Mouse (Mus musculus): ENCODE data around the gene Rftn2. TPM values are rescaled to one million over a fixed set of nuclear protein-coding genes. Genes with fewer than 3 reads are reported as not detected.
"Not testable (repeated sequence)": the region's sequence is repeated elsewhere in the genome, so short reads cannot be mapped to it uniquely, and the experiment has no call there.

Rftn2 gene
- polyA plus RNA-seq, 1 experiment from 2014 or later: 11.6 TPM

DNA sequence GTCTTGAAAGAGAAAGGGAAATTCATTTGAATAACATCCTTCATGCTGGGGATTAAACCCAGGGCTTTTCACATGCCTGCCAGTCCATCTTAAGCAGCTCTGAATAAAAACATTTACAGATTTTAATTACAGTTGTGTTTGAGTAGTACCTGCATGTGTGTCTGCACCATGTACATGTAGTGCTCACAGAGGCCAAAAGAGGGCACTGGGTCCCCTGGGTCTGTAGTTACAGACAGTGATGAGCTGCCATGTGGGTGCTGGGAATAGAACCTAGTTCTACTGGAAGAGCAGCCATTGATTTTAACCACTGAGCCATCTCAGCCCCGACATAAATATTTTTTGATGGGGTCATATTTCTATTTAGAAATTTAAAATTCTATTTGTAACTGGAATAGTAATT lies 90.7 kb downstream of the Rftn2 start:
- Histone ChIP-seq H3K4me3 (replicated peaks; ENCODE audit: low read length) (no peak overlapping the region), H3K4me2 (replicated peaks) (no peak overlapping the region), H3K4me1 (replicated peaks; ENCODE audit: control insufficient read depth, insufficient read depth, low read length) (peaks cover 15% of the 10 kb centered on the region), H3K9ac (no peak overlapping the region), H3K27ac (no peak overlapping the region), H3K9me3 (ENCODE audit: control insufficient read depth, low read length) (no peaks in the 10 kb centered on the region), H3K36me3 (replicated peaks; ENCODE audit: control insufficient read depth, insufficient read depth) (peaks cover 28% of the 10 kb centered on the region), H3K27me3 (ENCODE audit: control insufficient read depth, insufficient read depth, low read length) (no peaks in the 10 kb centered on the region)
- WGBS: 98% methylated on average over 1 of the region's 1 CpGs
- DNase-seq (ENCODE audit: low spot score) (no peak), ATAC-seq (ENCODE audit: low FRiP score) (no peak)

DNA sequence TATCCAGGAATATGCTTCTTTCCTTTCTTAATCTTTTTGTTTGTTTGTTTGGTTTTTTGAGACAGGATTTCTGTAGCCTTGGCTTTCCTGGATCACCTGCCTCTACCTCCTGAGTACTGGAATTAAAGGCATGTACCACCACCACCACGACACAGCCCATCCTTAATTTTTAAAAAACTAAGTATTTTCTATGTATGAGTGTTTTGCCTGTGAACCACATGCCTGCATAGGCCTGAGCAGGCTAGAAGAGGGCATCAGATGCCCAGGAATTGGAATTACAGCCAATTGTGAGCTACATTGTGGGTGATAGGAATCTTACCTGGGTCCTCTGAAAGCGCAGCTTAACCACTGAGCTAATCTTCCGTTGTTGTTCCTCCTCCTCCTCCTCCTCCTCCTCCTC lies 92.3 kb downstream of the Rftn2 start:
- Histone ChIP-seq H3K9me3 (ENCODE audit: control insufficient read depth, low read length) (no peaks in the 10 kb centered on the region), H3K4me3 (replicated peaks; ENCODE audit: low read length) (no peak overlapping the region), H3K27ac (no peak overlapping the region), H3K9ac (no peak overlapping the region), H3K27me3 (ENCODE audit: control insufficient read depth, insufficient read depth, low read length) (no peaks in the 10 kb centered on the region), H3K36me3 (replicated peaks; ENCODE audit: control insufficient read depth, insufficient read depth) (peaks cover 18% of the 10 kb centered on the region; the same call in 1 of the 2 replicates), H3K4me2 (replicated peaks) (no peak overlapping the region), H3K4me1 (replicated peaks; ENCODE audit: control insufficient read depth, insufficient read depth, low read length) (peaks cover 20% of the 10 kb centered on the region)
- DNase-seq (ENCODE audit: low spot score) (no peak), ATAC-seq (ENCODE audit: low FRiP score) (no peak)
- WGBS: 88% methylated on average over 3 of the region's 3 CpGs

DNA sequence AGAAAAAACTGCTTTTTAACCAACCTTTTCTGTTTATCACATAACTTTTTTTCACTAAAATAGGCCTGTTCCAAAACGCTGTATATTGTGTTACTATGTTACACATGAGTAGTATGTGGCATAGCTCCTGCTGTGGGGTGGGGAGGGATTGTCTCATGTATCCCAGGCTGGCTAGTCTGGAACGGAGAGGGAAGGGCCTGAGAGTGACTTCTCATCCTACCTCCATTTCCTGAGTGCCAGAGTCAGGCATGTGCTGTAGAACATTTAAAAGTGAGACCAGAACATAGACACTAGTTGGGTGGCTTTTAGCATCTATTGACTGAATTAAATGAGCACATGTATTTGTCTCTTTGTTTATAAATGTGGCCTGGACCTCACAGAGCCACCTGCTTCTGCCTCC lies 93.4 kb downstream of the Rftn2 start:
- 71% methylated on average over 2 of the region's 2 CpGs for WGBS
- no peak for ATAC-seq (ENCODE audit: low FRiP score)
- H3K4me1 ChIP-seq (replicated peaks; ENCODE audit: control insufficient read depth, insufficient read depth, low read length): peaks cover 20% of the 10 kb centered on the region
- H3K4me3 ChIP-seq (replicated peaks; ENCODE audit: low read length): no peak overlapping the region
- no peaks in the 10 kb centered on the region for H3K27me3 ChIP-seq (ENCODE audit: control insufficient read depth, insufficient read depth, low read length)
- H3K9ac ChIP-seq: no peak overlapping the region
- H3K27ac ChIP-seq: no peak overlapping the region
- no peak for DNase-seq (ENCODE audit: low spot score)
- 0 out of 2 replicates have a peak, but pooled peaks cover 12% of the 10 kb centered on the region for H3K36me3 ChIP-seq (replicated peaks; ENCODE audit: control insufficient read depth, insufficient read depth)
- no peaks in the 10 kb centered on the region for H3K9me3 ChIP-seq (ENCODE audit: control insufficient read depth, low read length)
- H3K4me2 ChIP-seq (replicated peaks): 0 out of 2 replicates have a peak overlapping the region, but pooled peaks have one; percentile 65

DNA sequence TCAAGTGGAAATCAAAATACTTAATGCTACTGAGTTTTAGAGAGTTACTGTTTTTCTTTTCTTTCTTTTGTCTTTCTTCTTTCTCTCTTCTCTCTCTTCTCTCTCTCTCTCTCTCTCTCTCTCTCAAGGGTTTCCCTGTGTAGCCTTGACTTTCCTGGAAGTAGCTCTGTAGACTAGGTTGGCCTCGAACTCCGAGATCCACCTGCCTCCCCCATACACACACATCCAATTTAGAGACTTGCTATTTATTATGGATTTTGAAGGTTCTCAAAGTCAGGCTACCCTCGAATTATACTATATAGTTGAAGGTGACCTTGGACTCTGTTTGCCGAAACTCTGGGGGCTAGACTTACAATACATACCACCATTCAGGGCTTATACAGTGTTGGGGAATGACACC lies 94.3 kb downstream of the Rftn2 start:
- peaks cover 20% of the 10 kb centered on the region for H3K4me1 ChIP-seq (replicated peaks; ENCODE audit: control insufficient read depth, insufficient read depth, low read length)
- peak overlapping the region; percentile 98 for H3K9ac ChIP-seq
- ATAC-seq (ENCODE audit: low FRiP score) (no peak), DNase-seq (ENCODE audit: low spot score) (no peak)
- H3K27ac ChIP-seq: no peak overlapping the region
- H3K4me2 ChIP-seq (replicated peaks): peak overlapping the region; percentile 65
- H3K9me3 ChIP-seq (ENCODE audit: control insufficient read depth, low read length): no peaks in the 10 kb centered on the region
- no peaks in the 10 kb centered on the region for H3K27me3 ChIP-seq (ENCODE audit: control insufficient read depth, insufficient read depth, low read length)
- 77% methylated on average over 4 of the region's 4 CpGs for WGBS
- H3K36me3 ChIP-seq (replicated peaks; ENCODE audit: control insufficient read depth, insufficient read depth): 0 out of 2 replicates have a peak, but pooled peaks cover 6% of the 10 kb centered on the region
- peak overlapping the region; percentile 80 for H3K4me3 ChIP-seq (replicated peaks; ENCODE audit: low read length)

DNA sequence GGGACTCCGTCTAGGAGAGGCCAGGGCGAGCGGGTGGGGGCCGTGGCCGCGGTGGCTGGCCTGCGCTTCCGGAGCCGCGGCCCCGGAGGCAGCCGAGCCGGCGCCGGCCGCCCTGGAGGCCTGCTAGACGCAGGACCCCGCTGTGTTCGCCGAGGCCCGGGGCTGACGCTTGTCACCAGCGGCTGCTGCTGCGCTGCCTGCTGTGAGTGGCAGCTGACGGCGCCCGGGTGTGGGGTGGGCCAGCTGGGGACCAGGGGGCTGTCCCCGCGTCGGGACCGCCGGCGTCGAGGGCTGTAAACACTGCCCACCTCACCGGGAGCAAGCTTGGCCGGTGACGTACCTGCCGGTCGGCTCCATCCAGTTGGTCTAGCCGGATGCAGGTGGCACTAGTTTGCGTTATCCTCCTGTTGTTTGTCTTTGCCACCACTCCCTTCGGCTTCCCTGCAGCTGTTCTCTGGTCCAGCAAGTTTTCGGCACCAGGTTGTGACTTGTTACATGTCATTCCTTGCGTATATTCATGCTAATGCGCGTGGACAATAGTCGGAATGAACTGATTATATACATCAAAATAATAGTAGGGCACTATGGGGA lies 95.1 kb downstream of the Rftn2 start:
- peaks cover 20% of the 10 kb centered on the region for H3K4me1 ChIP-seq (replicated peaks; ENCODE audit: control insufficient read depth, insufficient read depth, low read length)
- H3K4me2 ChIP-seq (replicated peaks): peak overlapping the region; percentile 65
- no peaks in the 10 kb centered on the region for H3K27me3 ChIP-seq (ENCODE audit: control insufficient read depth, insufficient read depth, low read length)
- WGBS: 0% methylated on average over 47 of the region's 47 CpGs
- 0 out of 2 replicates have a peak, but pooled peaks cover 5% of the 10 kb centered on the region for H3K36me3 ChIP-seq (replicated peaks; ENCODE audit: control insufficient read depth, insufficient read depth)
- DNase-seq (ENCODE audit: low spot score) (peak; percentile 24), ATAC-seq (ENCODE audit: low FRiP score) (no peak; the same call in 1 of the 2 replicates)
- H3K4me3 ChIP-seq (replicated peaks; ENCODE audit: low read length): peak overlapping the region; percentile 80
- peak overlapping the region; percentile 98 for H3K9ac ChIP-seq
- peak overlapping the region; percentile 96 for H3K27ac ChIP-seq
- H3K9me3 ChIP-seq (ENCODE audit: control insufficient read depth, low read length): no peaks in the 10 kb centered on the region

DNA sequence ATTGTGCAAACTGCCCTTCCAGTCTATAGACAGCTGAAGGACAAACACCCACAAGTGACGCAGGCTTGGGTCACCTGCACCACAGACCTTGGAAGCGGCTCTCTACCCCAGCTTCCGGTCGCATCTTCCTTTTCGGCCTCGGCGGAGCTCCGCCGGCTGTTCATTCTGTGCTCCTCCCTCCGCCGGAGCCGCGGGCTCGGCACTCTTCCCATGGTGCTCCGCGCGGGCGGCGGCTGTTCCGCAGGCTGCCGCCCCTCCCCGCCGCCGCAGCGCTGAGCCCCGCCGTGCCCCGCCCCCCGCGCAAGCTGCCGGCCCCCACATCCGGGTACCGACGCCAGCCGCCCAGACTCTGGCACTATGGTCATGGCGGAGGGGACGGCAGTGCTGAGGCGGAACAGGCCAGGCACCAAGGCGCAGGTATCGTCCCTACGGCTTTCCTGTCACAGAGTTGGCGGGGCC lies 95.6 kb downstream of the Rftn2 start, which contains the start of gene Mob4:
Gene Mob4, plus strand, starts transcription at position 289 of the 459 bp plus-strand sequence.
- Histone ChIP-seq H3K9me3 (ENCODE audit: control insufficient read depth, low read length) (no peaks in the 10 kb centered on the region), H3K9ac (peak within 1 kb of the TSS; percentile 98), H3K27ac (peak within 1 kb of the TSS; percentile 96), H3K36me3 (replicated peaks; ENCODE audit: control insufficient read depth, insufficient read depth) (0 out of 2 replicates have a peak, but pooled peaks cover 4% of the 10 kb centered on the region), H3K4me1 (replicated peaks; ENCODE audit: control insufficient read depth, insufficient read depth, low read length) (peaks cover 20% of the 10 kb centered on the region), H3K4me2 (replicated peaks) (peak within 1 kb of the TSS; percentile 65), H3K4me3 (replicated peaks; ENCODE audit: low read length) (peak within 1 kb of the TSS; percentile 80), H3K27me3 (ENCODE audit: control insufficient read depth, insufficient read depth, low read length) (no peaks in the 10 kb centered on the region)
- ATAC-seq (ENCODE audit: low FRiP score) (peak; percentile 98), DNase-seq (ENCODE audit: low spot score) (peak; percentile 96)
- WGBS: 1% methylated on average over 42 of the region's 42 CpGs

DNA sequence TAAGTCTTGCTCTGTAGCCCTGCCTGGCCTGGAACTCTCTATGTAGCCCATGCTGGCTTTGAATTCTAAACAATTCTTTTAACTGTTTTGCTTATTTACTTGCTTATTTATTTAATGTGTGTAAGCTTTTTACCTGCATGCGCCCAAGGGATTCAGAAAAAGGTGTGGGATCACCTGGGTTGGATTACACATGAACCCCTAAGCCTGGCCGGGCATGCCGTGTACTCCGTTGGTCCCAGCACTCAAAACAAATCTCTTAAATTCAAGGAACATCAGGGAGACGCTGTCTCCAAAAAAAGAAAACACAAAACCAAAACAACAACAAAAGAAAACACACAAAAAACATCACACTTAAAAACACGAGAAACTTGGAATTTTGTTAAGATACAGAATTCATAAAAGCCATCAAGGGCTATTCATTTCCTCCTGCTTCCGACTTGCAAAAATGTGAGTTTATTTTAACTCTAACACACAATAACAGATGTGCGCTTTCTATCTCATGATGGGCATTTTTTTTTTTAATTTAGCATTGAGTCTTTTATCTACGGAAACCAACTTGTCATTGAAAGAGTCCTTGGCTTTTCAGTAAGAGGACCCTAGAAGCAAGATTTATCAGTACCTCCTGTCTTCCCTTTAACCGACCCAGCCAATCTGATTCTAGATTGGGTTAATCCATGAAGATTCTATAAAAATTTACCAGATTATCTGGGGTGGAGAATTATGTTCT lies 96.2 kb downstream of the Rftn2 start:
- Histone ChIP-seq H3K27ac (peak overlapping the region; percentile 96), H3K9ac (peak overlapping the region; percentile 98), H3K9me3 (ENCODE audit: control insufficient read depth, low read length) (no peaks in the 10 kb centered on the region), H3K27me3 (ENCODE audit: control insufficient read depth, insufficient read depth, low read length) (no peaks in the 10 kb centered on the region), H3K4me3 (replicated peaks; ENCODE audit: low read length) (peak overlapping the region; percentile 80), H3K4me2 (replicated peaks) (peak overlapping the region; percentile 65), H3K36me3 (replicated peaks; ENCODE audit: control insufficient read depth, insufficient read depth) (no peaks in the 10 kb centered on the region), H3K4me1 (replicated peaks; ENCODE audit: control insufficient read depth, insufficient read depth, low read length) (peaks cover 20% of the 10 kb centered on the region)
- 71% methylated on average over 10 of the region's 10 CpGs for WGBS
- DNase-seq (ENCODE audit: low spot score) (no peak), ATAC-seq (ENCODE audit: low FRiP score) (no peak)

DNA sequence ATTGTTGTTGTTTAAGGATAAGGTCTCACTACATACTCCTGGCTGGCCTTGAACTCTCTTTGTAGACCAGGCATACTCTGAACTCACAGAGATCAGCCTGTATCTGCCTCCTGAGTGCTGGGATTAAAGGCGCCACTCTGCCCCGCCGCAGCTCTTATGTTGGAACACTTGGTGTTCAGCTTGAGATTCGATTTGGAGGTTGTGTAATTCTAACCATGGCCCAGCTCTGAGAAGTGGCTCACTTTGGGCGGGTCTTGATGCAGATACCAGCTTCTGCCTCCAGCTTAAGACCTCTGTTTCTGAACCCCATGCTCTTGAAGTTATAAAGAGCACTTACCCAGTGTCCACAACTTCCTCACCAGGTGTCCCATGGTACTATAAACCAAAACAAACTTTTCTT lies 96.9 kb downstream of the Rftn2 start:
- ATAC-seq (ENCODE audit: low FRiP score): no peak
- H3K36me3 ChIP-seq (replicated peaks; ENCODE audit: control insufficient read depth, insufficient read depth): no peaks in the 10 kb centered on the region
- no peak overlapping the region for H3K4me2 ChIP-seq (replicated peaks)
- H3K4me1 ChIP-seq (replicated peaks; ENCODE audit: control insufficient read depth, insufficient read depth, low read length): peaks cover 20% of the 10 kb centered on the region
- H3K27me3 ChIP-seq (ENCODE audit: control insufficient read depth, insufficient read depth, low read length): no peaks in the 10 kb centered on the region
- H3K9me3 ChIP-seq (ENCODE audit: control insufficient read depth, low read length): no peaks in the 10 kb centered on the region
- DNase-seq (ENCODE audit: low spot score): no peak
- H3K27ac ChIP-seq: no peak overlapping the region
- 93% methylated on average over 5 of the region's 5 CpGs for WGBS
- H3K9ac ChIP-seq: no peak overlapping the region
- H3K4me3 ChIP-seq (replicated peaks; ENCODE audit: low read length): no peak overlapping the region

DNA sequence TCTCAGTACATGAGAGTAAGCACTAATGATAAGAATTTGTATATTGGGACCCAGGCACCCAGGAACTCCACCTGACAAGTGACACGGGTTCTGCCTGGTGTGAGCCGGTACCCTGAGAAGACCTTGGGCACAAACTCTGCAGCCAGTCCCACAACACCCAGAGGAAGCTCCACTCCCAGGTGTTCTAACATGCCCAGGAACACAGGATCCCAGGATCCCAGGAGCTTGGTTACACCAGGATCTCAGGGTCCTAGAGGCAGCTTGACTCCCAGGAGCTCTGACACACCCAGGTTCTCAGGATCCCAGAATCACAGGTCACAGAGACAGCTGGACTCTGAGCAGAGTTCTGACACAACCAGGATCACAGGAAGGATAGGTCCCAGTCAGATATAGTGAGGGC lies 102.4 kb downstream of the Rftn2 start:
- H3K4me3 ChIP-seq (replicated peaks; ENCODE audit: low read length); H3K4me2 ChIP-seq (replicated peaks); H3K36me3 ChIP-seq (replicated peaks; ENCODE audit: control insufficient read depth, insufficient read depth); ATAC-seq (ENCODE audit: low FRiP score); DNase-seq (ENCODE audit: low spot score); H3K27me3 ChIP-seq (ENCODE audit: control insufficient read depth, insufficient read depth, low read length); H3K4me1 ChIP-seq (replicated peaks; ENCODE audit: control insufficient read depth, insufficient read depth, low read length); H3K9me3 ChIP-seq (ENCODE audit: control insufficient read depth, low read length); H3K27ac ChIP-seq; H3K9ac ChIP-seq: not testable (repeated sequence)
- 95% methylated on average over 2 of the region's 2 CpGs for WGBS

Data from hindbrain, embryonic 14.5 days (tissue).